Mouse (Mus musculus): ENCODE data around the gene Kif13a.

Gene Kif13a

GRCm38 (mm10) chr13:46907115-46907514, 22.6 kb downstream of the Kif13a start:
- no peaks in the 10 kb centered on the region for H3K27me3 ChIP-seq (ENCODE audit: control insufficient read depth, insufficient read depth, low read length, poor library complexity, severe bottlenecking)
- no peaks in the 10 kb centered on the region for H3K36me3 ChIP-seq (ENCODE audit: control insufficient read depth, insufficient read depth, low read length, poor library complexity, severe bottlenecking)
- no peak for DNase-seq (ENCODE audit: low read depth, low spot score)

GRCm38 (mm10) chr13:46905971-46906370, 23.7 kb downstream of the Kif13a start:
- no peaks in the 10 kb centered on the region for H3K27me3 ChIP-seq (ENCODE audit: control insufficient read depth, insufficient read depth, low read length, poor library complexity, severe bottlenecking)
- DNase-seq (ENCODE audit: low read depth, low spot score) = no peak
- no peaks in the 10 kb centered on the region for H3K36me3 ChIP-seq (ENCODE audit: control insufficient read depth, insufficient read depth, low read length, poor library complexity, severe bottlenecking)

GRCm38 (mm10) chr13:46904982-46905621, 24.6 kb downstream of the Kif13a start:
- no peak for DNase-seq (ENCODE audit: low read depth, low spot score)
- no peaks in the 10 kb centered on the region for H3K27me3 ChIP-seq (ENCODE audit: control insufficient read depth, insufficient read depth, low read length, poor library complexity, severe bottlenecking)
- no peaks in the 10 kb centered on the region for H3K36me3 ChIP-seq (ENCODE audit: control insufficient read depth, insufficient read depth, low read length, poor library complexity, severe bottlenecking)

- DNase-seq (ENCODE audit: low read depth, low spot score) = no peak
- Histone ChIP-seq H3K36me3 (ENCODE audit: control insufficient read depth, insufficient read depth, low read length, poor library complexity, severe bottlenecking) (no peaks in the 10 kb centered on the region), H3K27me3 (ENCODE audit: control insufficient read depth, insufficient read depth, low read length, poor library complexity, severe bottlenecking) (no peaks in the 10 kb centered on the region)
Observed at GRCm38 (mm10) chr13:46902568-46903255, 27.0 kb downstream of the Kif13a start.

- no peak for DNase-seq (ENCODE audit: low read depth, low spot score)
- H3K36me3 ChIP-seq (ENCODE audit: control insufficient read depth, insufficient read depth, low read length, poor library complexity, severe bottlenecking) = no peaks in the 10 kb centered on the region
- no peaks in the 10 kb centered on the region for H3K27me3 ChIP-seq (ENCODE audit: control insufficient read depth, insufficient read depth, low read length, poor library complexity, severe bottlenecking)
Observed at GRCm38 (mm10) chr13:46900870-46901555, 28.7 kb downstream of the Kif13a start.

GRCm38 (mm10) chr13:46898837-46899236, 30.8 kb downstream of the Kif13a start:
- no peak for DNase-seq (ENCODE audit: low read depth, low spot score)
- Histone ChIP-seq H3K27me3 (ENCODE audit: control insufficient read depth, insufficient read depth, low read length, poor library complexity, severe bottlenecking) (no peaks in the 10 kb centered on the region), H3K36me3 (ENCODE audit: control insufficient read depth, insufficient read depth, low read length, poor library complexity, severe bottlenecking) (no peaks in the 10 kb centered on the region)

- Histone ChIP-seq H3K27me3 (ENCODE audit: control insufficient read depth, insufficient read depth, low read length, poor library complexity, severe bottlenecking) (no peaks in the 10 kb centered on the region), H3K36me3 (ENCODE audit: control insufficient read depth, insufficient read depth, low read length, poor library complexity, severe bottlenecking) (no peaks in the 10 kb centered on the region)
- DNase-seq (ENCODE audit: low read depth, low spot score) = no peak
Observed at GRCm38 (mm10) chr13:46898411-46898810, 31.3 kb downstream of the Kif13a start.

- H3K36me3 ChIP-seq (ENCODE audit: control insufficient read depth, insufficient read depth, low read length, poor library complexity, severe bottlenecking) = no peaks in the 10 kb centered on the region
- DNase-seq (ENCODE audit: low read depth, low spot score) = no peak
- H3K27me3 ChIP-seq (ENCODE audit: control insufficient read depth, insufficient read depth, low read length, poor library complexity, severe bottlenecking) = no peaks in the 10 kb centered on the region
Observed at GRCm38 (mm10) chr13:46892380-46892779, 37.3 kb downstream of the Kif13a start.

- no peak for DNase-seq (ENCODE audit: low read depth, low spot score)
- Histone ChIP-seq H3K27me3 (ENCODE audit: control insufficient read depth, insufficient read depth, low read length, poor library complexity, severe bottlenecking) (no peaks in the 10 kb centered on the region), H3K36me3 (ENCODE audit: control insufficient read depth, insufficient read depth, low read length, poor library complexity, severe bottlenecking) (no peaks in the 10 kb centered on the region)
Observed at GRCm38 (mm10) chr13:46888150-46888683, 41.5 kb downstream of the Kif13a start.

- DNase-seq (ENCODE audit: low read depth, low spot score) = no peak
- Histone ChIP-seq H3K27me3 (ENCODE audit: control insufficient read depth, insufficient read depth, low read length, poor library complexity, severe bottlenecking) (no peaks in the 10 kb centered on the region), H3K36me3 (ENCODE audit: control insufficient read depth, insufficient read depth, low read length, poor library complexity, severe bottlenecking) (no peaks in the 10 kb centered on the region)
Observed at GRCm38 (mm10) chr13:46886497-46887261, 43.0 kb downstream of the Kif13a start.

GRCm38 (mm10) chr13:46885759-46886060, 44.0 kb downstream of the Kif13a start:
- no peaks in the 10 kb centered on the region for H3K36me3 ChIP-seq (ENCODE audit: control insufficient read depth, insufficient read depth, low read length, poor library complexity, severe bottlenecking)
- no peak for DNase-seq (ENCODE audit: low read depth, low spot score)
- no peaks in the 10 kb centered on the region for H3K27me3 ChIP-seq (ENCODE audit: control insufficient read depth, insufficient read depth, low read length, poor library complexity, severe bottlenecking)

- Histone ChIP-seq H3K27me3 (ENCODE audit: control insufficient read depth, insufficient read depth, low read length, poor library complexity, severe bottlenecking) (no peaks in the 10 kb centered on the region), H3K36me3 (ENCODE audit: control insufficient read depth, insufficient read depth, low read length, poor library complexity, severe bottlenecking) (no peaks in the 10 kb centered on the region)
- DNase-seq (ENCODE audit: low read depth, low spot score) = no peak
Observed at GRCm38 (mm10) chr13:46884898-46885758, 44.5 kb downstream of the Kif13a start.

GRCm38 (mm10) chr13:46883976-46884375, 45.7 kb downstream of the Kif13a start:
- no peak for DNase-seq (ENCODE audit: low read depth, low spot score)
- Histone ChIP-seq H3K36me3 (ENCODE audit: control insufficient read depth, insufficient read depth, low read length, poor library complexity, severe bottlenecking) (no peaks in the 10 kb centered on the region), H3K27me3 (ENCODE audit: control insufficient read depth, insufficient read depth, low read length, poor library complexity, severe bottlenecking) (no peaks in the 10 kb centered on the region)

- Histone ChIP-seq H3K27me3 (ENCODE audit: control insufficient read depth, insufficient read depth, low read length, poor library complexity, severe bottlenecking) (no peaks in the 10 kb centered on the region), H3K36me3 (ENCODE audit: control insufficient read depth, insufficient read depth, low read length, poor library complexity, severe bottlenecking) (no peaks in the 10 kb centered on the region)
- DNase-seq (ENCODE audit: low read depth, low spot score) = no peak
Observed at GRCm38 (mm10) chr13:46883381-46883780, 46.3 kb downstream of the Kif13a start.
